Mouse (Mus musculus) ES-CJ7 (cell line): ENCODE measurements at regions not wholly inside any gene's neighbourhood (a gene's known extent, or its start where the extent isn't known, plus 50 kb on each side); places are given as distances from the start of the nearest gene placed in this dataset.

Experiments used
- DNase-seq: peaks from one replicate; pipeline ENCODE4 v3.0.0; 2011; ENCODE audit warnings: low read depth, low spot score

- no peak for DNase-seq
Observed at GRCm38 (mm10) chr3:103408724-103409123, 129.6 kb downstream of the Trim33 start.

- DNase-seq = no peak
Observed at GRCm38 (mm10) chr3:103412247-103412646, 133.2 kb downstream of the Trim33 start.

- DNase-seq = no peak
Observed at GRCm38 (mm10) chr3:103415051-103415695, 136.1 kb downstream of the Trim33 start.

GRCm38 (mm10) chr3:103416296-103416695, 137.2 kb downstream of the Trim33 start:
- DNase-seq = no peak

- DNase-seq = no peak
Observed at GRCm38 (mm10) chr3:103417781-103418180, 138.7 kb downstream of the Trim33 start.

GRCm38 (mm10) chr3:103419761-103420620, 140.9 kb downstream of the Trim33 start:
- peak; percentile 36 for DNase-seq

- no peak for DNase-seq
Observed at GRCm38 (mm10) chr3:103420621-103421274, 141.7 kb downstream of the Trim33 start.

GRCm38 (mm10) chr3:103421275-103421621, 142.2 kb downstream of the Trim33 start:
- DNase-seq = no peak

- DNase-seq = no peak
Observed at GRCm38 (mm10) chr3:103422806-103423205, 143.7 kb downstream of the Trim33 start.

- DNase-seq = no peak
Observed at GRCm38 (mm10) chr3:103423290-103423689, 144.2 kb downstream of the Trim33 start.

GRCm38 (mm10) chr3:103425812-103426430, 146.8 kb downstream of the Trim33 start:
- no peak for DNase-seq

GRCm38 (mm10) chr3:103429227-103429788, 145.7 kb upstream of the Syt6 start:
- peak; percentile 29 for DNase-seq

GRCm38 (mm10) chr3:103430131-103430530, 144.9 kb upstream of the Syt6 start:
- DNase-seq = no peak

GRCm38 (mm10) chr3:103432254-103432653, 142.8 kb upstream of the Syt6 start:
- peak; percentile 57 for DNase-seq

- DNase-seq = no peak
Observed at GRCm38 (mm10) chr3:103436902-103437603, 138.0 kb upstream of the Syt6 start.

- DNase-seq = peak; percentile 82
Observed at GRCm38 (mm10) chr3:103438791-103439354, 136.2 kb upstream of the Syt6 start.

GRCm38 (mm10) chr3:103443247-103443646, 131.8 kb upstream of the Syt6 start:
- DNase-seq = no peak

- no peak for DNase-seq
Observed at GRCm38 (mm10) chr3:103445852-103446251, 129.2 kb upstream of the Syt6 start.

GRCm38 (mm10) chr3:103449851-103450250, 125.2 kb upstream of the Syt6 start:
- no peak for DNase-seq

- no peak for DNase-seq
Observed at GRCm38 (mm10) chr3:103451971-103452370, 123.1 kb upstream of the Syt6 start.

GRCm38 (mm10) chr3:103463760-103464159, 111.3 kb upstream of the Syt6 start:
- no peak for DNase-seq
